9 mouse cellular contexts compared by ENCODE assay signal in the genomic region with DNA sequence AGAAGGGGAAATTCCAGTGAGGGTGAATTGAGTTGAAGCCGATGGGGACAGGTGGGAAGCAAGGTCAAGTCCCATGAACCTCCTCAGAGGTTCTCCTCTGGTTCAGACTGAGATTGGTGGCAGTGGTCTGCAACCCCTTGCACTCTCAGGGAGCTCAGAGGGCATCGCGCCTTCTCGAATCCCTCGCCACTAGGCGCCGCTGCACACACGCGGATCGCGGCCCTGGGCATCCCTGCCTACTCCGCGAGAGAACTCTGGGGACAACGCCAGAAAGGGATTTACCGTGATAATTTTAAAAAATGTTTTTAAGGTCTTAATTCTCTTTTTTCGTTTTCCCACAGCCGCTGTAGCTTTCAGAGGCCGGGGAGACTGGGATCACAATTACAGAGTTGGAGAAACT. TPM values are rescaled to one million over a fixed set of nuclear protein-coding genes. Genes with fewer than 3 reads are reported as not detected.
DNase-seq lines count a peak whose midpoint lies in the region; ATAC-seq and TF ChIP-seq lines count a peak whose summit lies in the region.
"Had no signal": no experiment of that assay in that cellular context is flagged by ENCODE, and none has a peak within 500 bp of the region (broad histone marks: within the 10 kb centered on the region; RNA-seq: fewer than 3 reads in every experiment).

No protein-coding gene starts in this region.

- ATAC-seq in intestine, embryonic 16.5 days = peak; percentile 63
- ATAC-seq in limb, embryonic 14.5 days (ENCODE audit: low FRiP score, low read depth) = peak; percentile 65
- ATAC-seq in neural tube, embryonic 12.5 days (ENCODE audit: low FRiP score, low read depth) = peak; percentile 77; the same call in 1 of the 2 replicates

- under 1% methylated on average over 18 of the region's 18 CpGs for WGBS in intestine, embryonic 16.5 days
- WGBS in limb, embryonic 14.5 days = 2% methylated on average over 18 of the region's 18 CpGs
- under 1% methylated on average over 18 of the region's 18 CpGs for WGBS in neural tube, embryonic 12.5 days

- peaks cover 96% of the 10 kb centered on the region for H3K27me3 ChIP-seq in intestine, embryonic 16.5 days (replicated peaks; ENCODE audit: control insufficient read depth, insufficient read depth, low read length)
- peaks cover 90% of the 10 kb centered on the region for H3K27me3 ChIP-seq in limb, embryonic 14.5 days (ENCODE audit: control insufficient read depth, insufficient read depth, low read length)
- H3K27me3 ChIP-seq in neural tube, embryonic 12.5 days (replicated peaks) = peaks cover 98% of the 10 kb centered on the region

- H3K4me1 ChIP-seq in intestine, embryonic 16.5 days (ENCODE audit: control insufficient read depth, insufficient read depth, low read length) = peaks cover 9% of the 10 kb centered on the region; the same call in 1 of the 2 replicates
- peaks cover 4% of the 10 kb centered on the region; the same call in 1 of the 2 replicates for H3K4me1 ChIP-seq in limb, embryonic 14.5 days (ENCODE audit: control insufficient read depth, insufficient read depth, low read length)
- H3K4me1 ChIP-seq in neural tube, embryonic 12.5 days = peaks cover 24% of the 10 kb centered on the region

- no peak overlapping the region for H3K4me2 ChIP-seq in intestine, embryonic 16.5 days (ENCODE audit: low read depth, low read length)
- H3K4me2 ChIP-seq in limb, embryonic 14.5 days (replicated peaks; ENCODE audit: low read depth, low read length, severe bottlenecking) = no peak overlapping the region; the same call in 1 of the 2 replicates
- H3K4me2 ChIP-seq in neural tube, embryonic 12.5 days (replicated peaks) = no peak overlapping the region

- TF ChIP-seq POLR2A in limb, embryonic 14.5 days (IDR thresholded peaks at IDR 0.05; ENCODE audit: borderline replicate concordance, extremely low read depth, insufficient read depth, insufficient read length) = no peak

- TF ChIP-seq CTCF in layer of hippocampus, adult 2 months (conservative IDR thresholded peaks at IDR 0.05) = peak; percentile 96

- peak overlapping the region; percentile 43; the same call in 1 of the 2 replicates for H3K27ac ChIP-seq in layer of hippocampus, adult 2 months
- H3K27ac ChIP-seq in intestine, embryonic 16.5 days (ENCODE audit: low read length) = no peak overlapping the region
- H3K27ac ChIP-seq in limb, embryonic 14.5 days (replicated peaks; ENCODE audit: low read depth, low read length) = no peak overlapping the region
- no peak overlapping the region for H3K27ac ChIP-seq in neural tube, embryonic 12.5 days

- H3K9me3 ChIP-seq in intestine, embryonic 16.5 days (ENCODE audit: control insufficient read depth, low read length) = no peaks in the 10 kb centered on the region
- no peaks in the 10 kb centered on the region for H3K9me3 ChIP-seq in limb, embryonic 14.5 days (ENCODE audit: control insufficient read depth, low read length)
- no peaks in the 10 kb centered on the region for H3K9me3 ChIP-seq in neural tube, embryonic 12.5 days

- no peak overlapping the region for H3K9ac ChIP-seq in intestine, embryonic 16.5 days (ENCODE audit: low read depth, low read length)
- no peak overlapping the region for H3K9ac ChIP-seq in limb, embryonic 14.5 days (ENCODE audit: low read depth, low read length, severe bottlenecking)
- no peak overlapping the region for H3K9ac ChIP-seq in neural tube, embryonic 12.5 days

- DNase-seq in layer of hippocampus, adult 2 months (ENCODE audit: low spot score in 2 of 2) = peak; percentile 80 to 89
- DNase-seq in layer of hippocampus, adult 9-10 months (ENCODE audit: low spot score) = no peak
- peak; percentile 20 for DNase-seq in cerebellum, adult 9-10 months
- DNase-seq in frontal cortex, postnatal 10 days (ENCODE audit: low spot score in 2 of 2) = peak; percentile 29 to 78
- DNase-seq in limb, embryonic 14.5 days (ENCODE audit: low spot score) = peak; percentile 73
- peak; percentile 59 for DNase-seq in thymus, postnatal 0 days (ENCODE audit: low spot score)

- H3K36me3 ChIP-seq in intestine, embryonic 16.5 days (ENCODE audit: control insufficient read depth, insufficient read depth, low read length) = no peaks in the 10 kb centered on the region
- no peaks in the 10 kb centered on the region for H3K36me3 ChIP-seq in limb, embryonic 14.5 days (ENCODE audit: control insufficient read depth, insufficient read depth, low read length)
- no peaks in the 10 kb centered on the region for H3K36me3 ChIP-seq in neural tube, embryonic 12.5 days

- H3K4me3 ChIP-seq in layer of hippocampus, adult 2 months = peak overlapping the region; percentile 20; the same call in 1 of the 2 replicates
- H3K4me3 ChIP-seq in intestine, embryonic 16.5 days (ENCODE audit: low read length) = no peak overlapping the region
- no peak overlapping the region; the same call in 1 of the 2 replicates for H3K4me3 ChIP-seq in limb, embryonic 14.5 days (replicated peaks; ENCODE audit: low read length)
- H3K4me3 ChIP-seq in neural tube, embryonic 12.5 days = no peak overlapping the region

RNA-seq across cellular contexts. Expression of a gene that starts 4.0 kb away (rescaled TPM):
- total RNA-seq in layer of hippocampus, adult 2 months (2021) = 10 to 100 TPM; 26.6 to 29.8 TPM
- polyA plus RNA-seq in intestine, embryonic 16.5 days (2015; fragmentation: Nextera tagmentation; extraction: Ambion mirVana) = not detected in 2 replicates
- polyA plus RNA-seq in limb, embryonic 14.5 days (2012; rRNA removed) = 17.3 and 20.5 TPM in 2 replicates
- 13.1 and 16.1 TPM in 2 replicates for polyA plus RNA-seq in limb, embryonic 14.5 days (2014; fragmentation: Nextera tagmentation; extraction: Ambion mirVana)
- 0.54 and 2.1 TPM in 2 replicates for polyA plus RNA-seq in neural tube, embryonic 12.5 days (2016; fragmentation: Nextera tagmentation; extraction: Ambion mirVana)
- polyA plus RNA-seq in thymus, postnatal 0 days (2015; fragmentation: Nextera tagmentation; extraction: Ambion mirVana) = 0.12 TPM in 1 of 2 replicates, not detected in the other
- polyA plus RNA-seq: liver, embryonic 16.5 days had no signal
